In genomic region chr13:56554409-56554808, GRCm38 (mm10) we compare ENCODE assay signal across 9 mouse cellular contexts. TPM values are rescaled to one million over a fixed set of nuclear protein-coding genes. Genes with fewer than 3 reads are reported as not detected.
DNase-seq lines count a peak whose midpoint lies in the region; ATAC-seq lines count a peak whose summit lies in the region.
"Had no signal": no experiment of that assay in that cellular context is flagged by ENCODE, and none has a peak within 500 bp of the region (broad histone marks: within the 10 kb centered on the region; RNA-seq: fewer than 3 reads in every experiment).

No protein-coding gene starts in this region.

- no peak overlapping the region for H3K9ac ChIP-seq in midbrain, embryonic 14.5 days (replicated peaks; ENCODE audit: low read length)

- no peaks in the 10 kb centered on the region for H3K36me3 ChIP-seq in midbrain, embryonic 14.5 days (ENCODE audit: control insufficient read depth, insufficient read depth, low read length)

- H3K4me2 ChIP-seq in midbrain, embryonic 14.5 days (ENCODE audit: low read length): no peak overlapping the region

- DNase-seq in heart, postnatal 4 days: peak; percentile 25
- no peak for DNase-seq in heart, postnatal 14 days
- peak; percentile 6 to 38 for DNase-seq in CD8-positive naive resting alpha-beta T cell, adult 2 months (ENCODE audit: low read depth in 2 of 2, low spot score in 2 of 2)
- peak; percentile 61 for DNase-seq in embryo, embryonic 11.5 days (ENCODE audit: low read depth, low spot score)
- DNase-seq in induced T-regulatory cell, adult 2 months (ENCODE audit: low read depth): peak; percentile 28
- peak; percentile 83 for DNase-seq in midbrain, embryonic 14.5 days
- DNase-seq in thymus, postnatal 36 days: peak; percentile 39 to 50
- no peak for DNase-seq in urinary bladder, postnatal 4 days (ENCODE audit: low spot score in 2 of 2)

- no peak overlapping the region for H3K27ac ChIP-seq in midbrain, embryonic 14.5 days (replicated peaks; ENCODE audit: low read depth, low read length)

- no peaks in the 10 kb centered on the region for H3K9me3 ChIP-seq in midbrain, embryonic 14.5 days (ENCODE audit: control insufficient read depth, low read length)

- H3K27me3 ChIP-seq in midbrain, embryonic 14.5 days (ENCODE audit: control insufficient read depth, insufficient read depth, low read length): no peaks in the 10 kb centered on the region

- 0% methylated on average over 2 of the region's 2 CpGs for WGBS in midbrain, embryonic 14.5 days

- intact Hi-C loops in heart, postnatal 14 days (cut with DNase I): loop anchor here (2.0 kb wide), 2 partner anchors 80 to 204 kb away; no protein-coding TSS in a partner anchor

- H3K4me3 ChIP-seq in midbrain, embryonic 14.5 days (replicated peaks; ENCODE audit: low read depth, low read length): no peak overlapping the region

- ATAC-seq in midbrain, embryonic 14.5 days (ENCODE audit: low FRiP score, low TSS enrichment): 0 out of 2 replicates have a peak, but pooled peaks have one; percentile 20

- no peaks in the 10 kb centered on the region for H3K4me1 ChIP-seq in midbrain, embryonic 14.5 days (ENCODE audit: control insufficient read depth, insufficient read depth, low read length)

RNA-seq across cellular contexts. Expression of gene Lect2, which starts 6.1 kb away (rescaled TPM):
- not detected for total RNA-seq in heart, postnatal 4 days (2021)
- not detected for total RNA-seq in heart, postnatal 14 days (2021)
- not detected in 2 replicates for polyA plus RNA-seq in midbrain, embryonic 14.5 days (2014; fragmentation: Nextera tagmentation; extraction: Ambion mirVana)
- total RNA-seq: layer of hippocampus, postnatal 36 days had no signal

RNA-seq across cellular contexts. Expression of gene Fbxl21, which starts 32.1 kb away (rescaled TPM):
- under 1 TPM; 0.72 to 0.88 TPM for total RNA-seq in heart, postnatal 4 days (2021)
- total RNA-seq in heart, postnatal 14 days (2021): under 1 TPM; 0.24 to 0.79 TPM
- 3.3 and 3.7 TPM in 2 replicates for polyA plus RNA-seq in midbrain, embryonic 14.5 days (2014; fragmentation: Nextera tagmentation; extraction: Ambion mirVana)

RNA-seq across cellular contexts. Expression of gene Tgfbi, which starts 54.9 kb away (rescaled TPM):
- 10 to 100 TPM; 20.0 to 24.1 TPM for total RNA-seq in heart, postnatal 4 days (2021)
- 10 to 100 TPM; 17.1 to 22.3 TPM for total RNA-seq in heart, postnatal 14 days (2021)
- polyA plus RNA-seq in midbrain, embryonic 14.5 days (2014; fragmentation: Nextera tagmentation; extraction: Ambion mirVana): 0.63 and 2.7 TPM in 2 replicates

Comparison
In these comparisons a context has a peak if more than half of its experiments do, and no peak if none do; other contexts are left out.
1. DNase-seq: peak in heart, postnatal 4 days (single experiment), CD8-positive naive resting alpha-beta T cell, adult 2 months (2 of 2), embryo, embryonic 11.5 days (single experiment), induced T-regulatory cell, adult 2 months (single experiment), midbrain, embryonic 14.5 days (single experiment) and thymus, postnatal 36 days (2 of 2); none in heart, postnatal 14 days (0 of 2) and urinary bladder, postnatal 4 days (0 of 2).